Mouse (Mus musculus) mouse embryonic stem cell (cell line): Measurements from ENCODE around the gene Gng2.

ENCODE experiments used
- in situ Hi-C, 2 experiments: fragments of 300-500 bp; cut with MboI; formaldehyde crosslinking; loops; 1 replicate in 1 of 2; 3 replicates in 1 of 2; pipeline ENCODE4 v1.14.3; 2019 to 2020; ENCODE audit warnings: low sequenced_read_pairs in 2 of 2, low pct_unique_long_range_greater_than_20kb in 1 of 2, mixed read lengths in 1 of 2; ENCODE audit not compliant: unreplicated experiment in 1 of 2

The Gng2 gene

GRCm38 (mm10) chr14:19977271-19978024 lies at the start of gene Gng2:
Gene Gng2 (minus strand): TSS chr14:19977627.
- in situ Hi-C loops: no loop called here

- in situ Hi-C loops: no loop called here
Observed at GRCm38 (mm10) chr14:20024888-20025719, 47.7 kb upstream of the Gng2 start.

GRCm38 (mm10) chr14:20023939-20024338 lies 46.5 kb upstream of the Gng2 start:
- in situ Hi-C loops: no loop called here

GRCm38 (mm10) chr14:20019486-20019885 lies 42.1 kb upstream of the Gng2 start:
- in situ Hi-C loops: no loop called here

GRCm38 (mm10) chr14:20012506-20013275 lies 35.3 kb upstream of the Gng2 start:
- in situ Hi-C loops: loop anchor here in 1 of 2 experiments (5.0 kb wide), 1 partner anchor 175 kb away; no protein-coding TSS in a partner anchor

- in situ Hi-C loops: no loop called here
Observed at GRCm38 (mm10) chr14:20007446-20007845, 30.0 kb upstream of the Gng2 start.

GRCm38 (mm10) chr14:20004777-20005289 lies 27.4 kb upstream of the Gng2 start:
- in situ Hi-C loops: no loop called here

- in situ Hi-C loops: loop anchor here (10.0 kb wide), 2 partner anchors 142 to 292 kb away; no protein-coding TSS in a partner anchor
Observed at GRCm38 (mm10) chr14:19996853-19997252, 19.4 kb upstream of the Gng2 start.

GRCm38 (mm10) chr14:19995943-19996342 lies 18.5 kb upstream of the Gng2 start:
- in situ Hi-C loops: loop anchor here (10.0 kb wide), 2 partner anchors 141 to 291 kb away; no protein-coding TSS in a partner anchor

GRCm38 (mm10) chr14:19994068-19994467 lies 16.6 kb upstream of the Gng2 start:
- in situ Hi-C loops: loop anchor here (10.0 kb wide), 2 partner anchors 139 to 289 kb away; no protein-coding TSS in a partner anchor

- in situ Hi-C loops: loop anchor here (10.0 kb wide), 2 partner anchors 139 to 289 kb away; no protein-coding TSS in a partner anchor
Observed at GRCm38 (mm10) chr14:19993570-19993883, 16.1 kb upstream of the Gng2 start.

- in situ Hi-C loops: loop anchor here (10.0 kb wide), 2 partner anchors 138 to 288 kb away; no protein-coding TSS in a partner anchor
Observed at GRCm38 (mm10) chr14:19992873-19993569, 15.6 kb upstream of the Gng2 start.

GRCm38 (mm10) chr14:19991861-19992260 lies 14.4 kb upstream of the Gng2 start:
- in situ Hi-C loops: loop anchor here (10.0 kb wide), 2 partner anchors 137 to 287 kb away; no protein-coding TSS in a partner anchor

- in situ Hi-C loops: loop anchor here (10.0 kb wide), 2 partner anchors 136 to 286 kb away; no protein-coding TSS in a partner anchor
Observed at GRCm38 (mm10) chr14:19990436-19990993, 13.1 kb upstream of the Gng2 start.

GRCm38 (mm10) chr14:19988410-19988809 lies 11.0 kb upstream of the Gng2 start:
- in situ Hi-C loops: no loop called here

- in situ Hi-C loops: no loop called here
Observed at GRCm38 (mm10) chr14:19987358-19987834, 10.0 kb upstream of the Gng2 start.

- in situ Hi-C loops: no loop called here
Observed at GRCm38 (mm10) chr14:19986614-19987357, 9.4 kb upstream of the Gng2 start.
